Mouse (Mus musculus) thymus, postnatal 25 days (tissue): ENCODE data around the gene Slc4a10.
"Not testable (repeated sequence)": the region's sequence is repeated elsewhere in the genome, so short reads cannot be mapped to it uniquely, and the experiment has no call there.

Experiments
- DNase-seq: peaks from one replicate; pipeline ENCODE4 v3.0.0; 2022

The Slc4a10 gene

DNA sequence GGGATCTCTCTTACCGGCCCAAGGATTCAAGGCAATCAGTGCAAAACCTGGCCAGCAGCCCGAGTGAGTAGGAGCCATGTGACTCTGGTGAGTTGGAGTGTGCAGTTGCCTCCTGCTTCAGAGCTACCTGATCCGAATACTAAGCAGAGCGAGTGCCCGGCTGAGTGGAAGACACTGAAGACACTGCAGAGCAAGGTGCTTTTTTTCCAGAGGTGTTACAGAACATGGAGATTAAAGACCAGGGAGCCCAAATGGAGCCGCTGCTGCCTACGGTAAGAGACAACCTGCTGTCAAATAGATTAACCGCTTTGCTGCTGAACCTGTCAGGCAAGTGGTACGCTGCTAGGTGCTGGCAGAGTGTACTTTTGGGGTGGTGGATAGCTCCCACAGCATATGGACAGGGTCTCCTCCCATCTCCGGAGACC lies at the start of gene Slc4a10:
TSS of gene Slc4a10 (plus strand) at position 42 of the 425 bp plus-strand sequence.
- no peak for DNase-seq

DNA sequence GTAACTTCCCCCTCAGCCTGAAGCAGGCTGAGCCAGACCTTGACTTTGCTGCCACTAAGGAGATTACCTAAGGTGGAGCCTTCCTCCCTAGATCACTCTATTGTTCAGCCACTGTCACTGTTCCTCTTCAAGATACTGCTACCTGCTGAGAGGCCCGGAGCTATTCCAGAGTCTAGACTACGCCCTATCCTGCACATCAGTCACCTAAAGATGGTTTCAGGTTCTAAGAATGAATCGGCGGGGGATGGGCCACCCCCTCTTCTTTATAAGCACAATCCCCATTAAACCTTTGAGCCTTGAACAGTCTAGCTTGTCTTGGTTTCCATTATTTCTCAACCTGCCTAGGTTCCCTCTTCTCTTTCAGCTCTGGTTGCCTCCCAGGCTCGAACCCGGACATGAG lies 45.0 kb upstream of the Slc4a10 start:
- not testable (repeated sequence) for DNase-seq

DNA sequence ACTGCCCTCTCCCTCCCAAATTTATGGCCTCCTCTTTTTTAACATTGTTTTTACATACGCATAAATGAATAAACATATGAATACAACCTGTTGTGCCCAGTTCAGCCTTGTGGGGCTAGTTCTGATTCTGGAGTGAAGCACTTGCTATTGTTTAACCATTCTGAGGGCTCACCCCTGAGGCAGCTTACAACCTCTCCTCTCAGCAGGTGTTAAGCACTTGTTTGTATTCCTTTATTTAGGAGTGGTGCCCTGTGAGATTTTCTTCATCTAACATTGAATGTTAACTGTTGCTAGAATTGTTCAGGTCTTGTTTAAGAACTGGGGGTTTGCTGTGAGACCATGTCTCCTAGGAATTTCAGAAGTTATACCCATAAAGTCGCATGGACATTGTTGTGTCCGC lies 28.1 kb upstream of the Slc4a10 start:
- no peak for DNase-seq

DNA sequence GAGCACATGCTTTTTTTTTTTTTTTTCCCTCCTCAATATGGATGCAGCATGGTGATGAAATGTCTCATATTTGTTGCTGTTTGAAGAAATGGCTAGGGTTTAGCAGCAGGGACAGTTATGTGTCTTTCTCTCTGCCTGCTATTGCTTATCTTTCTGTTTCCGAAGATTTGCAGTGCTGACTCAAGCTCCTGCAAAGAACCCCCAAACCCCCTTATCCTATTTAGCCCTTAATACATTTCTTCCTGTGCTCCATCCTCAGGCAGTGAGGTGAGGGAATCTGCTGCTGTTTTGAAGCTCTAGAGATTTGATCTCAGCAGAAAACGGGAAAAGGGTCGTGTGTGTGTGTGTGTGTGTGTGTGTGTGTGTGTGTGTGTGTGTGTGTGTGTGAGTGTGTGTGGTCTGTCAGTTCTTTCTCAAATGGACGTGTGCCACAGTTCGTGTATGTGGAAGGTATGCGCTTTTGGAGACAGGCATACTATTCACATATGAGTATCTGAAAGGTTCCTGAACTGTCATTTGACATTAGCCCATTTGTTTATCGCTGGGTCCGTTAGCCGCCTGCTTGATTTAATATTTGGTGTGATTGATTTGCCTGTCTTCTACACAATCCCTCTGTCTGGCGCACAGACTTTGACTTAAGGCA lies 720 bp downstream of the Slc4a10 start:
- DNase-seq, result no peak

DNA sequence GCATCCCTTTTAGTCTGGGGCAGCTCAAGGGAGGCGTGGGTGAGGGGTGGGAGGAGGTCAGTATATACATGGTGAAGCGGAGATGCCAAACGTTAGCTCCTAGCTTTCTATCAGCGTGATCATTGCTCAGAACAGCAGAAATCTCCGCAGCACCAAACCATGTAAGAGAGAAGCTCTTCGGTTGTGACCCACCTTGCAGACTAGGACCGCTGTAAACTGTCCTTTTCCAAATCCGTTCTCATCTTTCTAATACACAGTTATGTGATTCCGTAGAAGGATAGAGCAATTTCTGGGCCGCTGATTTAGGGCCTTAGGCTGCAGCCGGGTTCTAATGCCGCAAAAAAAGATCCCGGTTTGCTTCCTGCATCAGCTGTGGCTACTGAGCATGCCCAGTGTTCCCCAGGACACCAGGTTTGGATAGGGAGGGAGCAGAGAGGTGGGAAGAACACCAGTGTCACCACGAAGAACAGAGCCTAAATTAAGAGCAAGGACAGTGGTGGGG lies 1.3 kb downstream of the Slc4a10 start:
- DNase-seq, result no peak

DNA sequence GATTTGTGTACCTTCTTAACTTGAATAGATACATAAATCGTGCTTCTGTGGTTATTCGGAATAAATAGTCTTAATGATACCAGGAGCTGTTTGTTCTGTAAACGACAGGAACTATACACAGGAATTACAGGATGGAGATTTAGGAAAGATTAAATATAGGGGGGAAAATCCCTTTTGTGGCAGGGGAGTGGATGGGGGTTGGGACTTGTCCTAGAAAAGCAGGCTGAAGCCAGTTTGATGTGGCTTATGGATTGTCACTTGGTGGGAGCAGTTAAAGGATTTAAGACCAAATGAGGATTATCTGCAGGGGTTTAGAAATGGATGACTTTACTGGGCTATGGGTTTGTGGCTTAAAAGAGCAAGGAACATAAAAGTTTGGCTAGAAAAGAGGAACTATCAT lies 1.9 kb downstream of the Slc4a10 start:
- no peak for DNase-seq

DNA sequence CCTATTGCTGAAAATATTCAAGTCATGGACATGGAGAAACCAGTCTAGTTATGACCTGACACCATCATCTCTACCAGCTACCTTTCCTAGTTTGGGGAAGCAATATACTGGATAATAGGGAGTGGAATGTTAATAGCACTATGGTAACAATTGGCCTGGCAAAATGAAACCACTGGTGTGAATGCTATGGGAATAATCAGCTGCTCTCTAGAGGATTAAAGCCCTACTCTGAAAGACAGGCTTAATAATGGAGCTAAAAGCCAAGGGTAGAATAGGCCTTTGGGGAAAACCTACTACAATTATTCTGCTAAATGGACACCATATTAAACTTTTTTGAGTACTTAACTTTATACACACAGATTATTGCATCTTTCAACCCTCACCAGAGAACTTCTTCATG lies 30.2 kb downstream of the Slc4a10 start:
- no peak for DNase-seq

DNA sequence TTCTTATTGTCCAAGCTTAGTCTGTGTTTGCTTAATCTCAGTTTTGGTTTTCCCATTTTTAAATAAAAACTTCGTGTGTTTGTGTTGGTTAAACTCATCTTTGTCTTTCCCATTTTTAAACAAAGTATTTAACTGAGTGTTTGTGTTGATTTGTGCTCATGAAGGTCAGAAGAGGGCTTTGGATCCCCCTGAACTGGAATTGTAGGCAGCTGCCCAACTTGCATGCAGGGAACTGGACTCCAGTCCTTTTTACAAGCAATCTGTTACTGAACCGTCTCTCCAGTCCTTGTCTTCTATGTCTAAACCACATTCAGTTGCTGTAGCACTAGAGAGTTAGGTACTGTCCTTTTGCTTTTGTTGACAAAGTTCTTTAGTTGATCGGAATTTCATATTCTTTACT lies 41.3 kb downstream of the Slc4a10 start:
- no peak for DNase-seq

DNA sequence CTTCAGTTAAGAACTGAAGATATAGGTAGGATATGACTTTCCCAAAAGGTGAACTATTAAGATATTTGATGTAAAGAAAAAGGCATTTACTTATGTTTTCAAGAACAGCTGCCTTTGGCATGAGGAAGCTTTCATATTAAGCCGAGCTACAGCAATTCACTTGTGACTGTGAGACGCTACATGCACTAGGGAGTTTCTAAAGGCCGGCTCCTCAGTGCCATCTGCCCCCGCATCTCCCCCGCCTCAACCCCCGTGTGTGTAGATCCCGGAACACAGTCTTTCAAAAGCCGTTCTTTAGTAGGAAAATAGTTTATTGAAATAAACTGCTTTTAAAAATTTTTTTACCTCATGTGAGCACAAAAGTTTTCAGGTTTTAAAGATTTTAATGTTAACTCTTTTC lies 42.5 kb downstream of the Slc4a10 start:
- no peak for DNase-seq

DNA sequence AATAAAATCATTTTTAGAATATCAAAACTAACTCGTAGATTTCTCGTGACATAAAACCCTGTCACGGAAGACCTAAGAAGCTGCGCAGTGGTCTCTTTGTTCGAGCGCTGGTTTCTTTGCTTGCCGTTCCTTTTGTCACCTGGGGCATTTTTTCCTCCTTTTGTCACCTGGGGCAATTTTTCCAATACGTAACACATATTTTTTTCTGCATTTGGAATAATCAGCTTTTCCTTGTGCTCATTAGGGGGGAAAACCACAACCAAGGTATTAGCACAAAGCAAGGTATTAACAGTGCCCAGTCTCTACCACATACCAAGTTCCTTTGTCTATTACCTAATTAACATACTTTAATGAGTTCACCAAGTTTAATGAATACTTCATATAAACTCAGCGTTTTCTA lies 42.9 kb downstream of the Slc4a10 start:
- no peak for DNase-seq

DNA sequence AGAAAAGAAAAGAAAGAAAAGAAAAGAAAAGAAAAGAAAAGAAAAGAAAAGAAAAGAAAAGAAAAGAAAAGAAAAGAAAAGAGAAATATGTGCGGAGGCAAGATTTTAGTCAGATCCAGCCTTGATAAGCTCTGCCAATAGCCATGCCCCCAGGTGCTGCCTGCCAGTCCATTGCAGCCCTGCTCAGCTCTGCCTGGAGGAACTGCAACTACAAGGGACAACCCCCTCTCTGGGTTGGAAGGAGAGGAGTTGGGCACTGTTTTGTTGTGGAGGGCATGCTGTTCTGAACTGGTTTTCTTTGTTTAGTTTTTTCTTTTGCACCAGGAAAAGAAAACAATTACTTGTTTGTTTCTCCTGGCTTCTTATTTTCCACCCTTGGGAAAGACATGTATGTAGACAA lies 54.3 kb downstream of the Slc4a10 start:
- no peak for DNase-seq

DNA sequence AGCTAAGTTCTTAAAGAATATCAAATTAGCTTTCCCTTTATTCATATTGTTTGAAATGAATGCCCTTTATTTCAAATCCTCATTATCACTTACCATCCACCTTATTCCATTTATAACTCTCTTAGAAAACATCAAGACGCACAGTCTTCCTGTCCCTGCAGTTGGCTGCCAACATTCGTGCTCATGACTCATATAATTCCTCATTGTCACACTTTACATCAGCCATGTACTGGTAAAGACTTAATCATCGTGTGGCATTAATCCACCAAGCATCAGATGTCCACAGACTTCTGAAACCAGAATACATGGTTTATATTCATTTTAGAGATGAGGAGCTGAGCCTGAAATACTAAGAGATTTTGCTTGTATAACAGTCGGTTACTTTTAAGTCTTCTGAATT lies 69.1 kb downstream of the Slc4a10 start:
- DNase-seq, result no peak

DNA sequence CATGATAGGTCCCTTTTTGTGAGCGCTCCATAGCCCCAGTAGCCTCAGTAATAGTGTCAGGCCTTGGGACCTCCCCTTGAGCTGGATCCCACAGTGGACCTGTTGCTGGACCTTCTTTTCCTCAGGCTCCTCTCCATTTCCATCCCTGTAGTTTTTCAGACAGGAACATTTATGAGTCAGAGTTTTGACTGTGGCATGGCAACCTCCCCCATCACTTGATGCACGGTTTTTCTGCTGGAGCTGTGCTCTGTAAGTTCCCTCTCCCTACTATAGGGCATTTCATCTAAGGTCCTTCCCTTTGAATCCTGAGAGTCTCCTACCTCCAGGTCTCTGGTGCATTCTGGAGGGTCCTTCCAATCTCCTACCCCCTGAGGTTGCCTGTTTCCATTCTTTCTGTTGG lies 83.7 kb downstream of the Slc4a10 start:
- DNase-seq, result no peak

DNA sequence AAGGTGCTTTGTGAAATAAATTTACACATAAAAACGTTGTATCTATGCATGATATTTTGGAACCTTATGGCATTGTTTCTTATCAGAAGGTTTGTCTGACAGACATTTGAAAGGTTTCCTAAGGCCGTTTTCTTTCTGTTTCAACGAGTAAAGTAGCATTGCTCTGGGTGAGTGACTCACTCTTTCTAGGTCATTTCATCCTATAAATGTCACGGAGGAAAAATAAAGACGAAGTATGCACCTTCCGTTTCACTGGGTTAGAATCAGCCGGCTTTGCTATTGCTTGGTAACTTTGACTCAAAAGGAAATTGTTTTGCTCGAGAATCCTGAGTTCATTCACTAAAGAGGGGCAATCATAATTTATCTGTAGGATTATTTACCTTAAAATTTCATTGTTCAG lies 88.6 kb downstream of the Slc4a10 start:
- no peak for DNase-seq

DNA sequence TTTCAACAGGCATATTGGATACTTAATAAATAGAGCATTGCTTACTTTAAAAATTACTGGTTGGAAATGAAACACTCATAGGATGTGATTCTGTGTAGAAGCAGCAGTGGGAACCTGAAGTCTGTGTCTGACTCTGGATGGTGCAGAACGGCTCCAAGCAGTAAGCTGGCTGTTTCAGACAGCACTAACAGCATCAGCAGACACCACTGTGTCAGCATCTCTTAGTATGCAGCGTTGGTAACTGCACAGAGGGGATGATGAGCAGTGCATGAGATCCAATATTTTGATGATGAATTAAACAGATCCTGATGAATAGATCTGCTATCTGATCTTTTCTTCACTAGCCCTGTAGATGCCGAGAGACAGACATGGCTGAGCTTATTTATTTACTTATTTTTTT lies 101.4 kb downstream of the Slc4a10 start:
- no peak for DNase-seq

DNA sequence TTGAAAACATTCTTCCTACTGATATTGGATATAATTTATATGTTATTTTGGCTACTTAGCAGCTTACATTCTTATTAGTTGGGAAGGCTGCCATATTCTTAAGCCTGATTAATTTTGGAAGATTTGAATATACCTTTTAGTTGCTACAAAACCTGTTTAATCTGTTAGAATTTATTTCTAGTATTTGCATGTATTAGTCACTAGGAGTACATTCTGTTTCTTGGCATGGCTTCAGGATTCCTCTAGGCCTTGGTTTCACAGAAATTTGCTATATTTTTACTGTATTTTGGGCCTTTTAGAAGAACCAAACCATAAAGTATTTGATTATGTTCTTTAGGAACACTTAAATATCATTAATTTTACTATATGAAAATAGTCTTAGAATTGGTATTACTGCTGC lies 103.2 kb downstream of the Slc4a10 start:
- DNase-seq, result no peak

DNA sequence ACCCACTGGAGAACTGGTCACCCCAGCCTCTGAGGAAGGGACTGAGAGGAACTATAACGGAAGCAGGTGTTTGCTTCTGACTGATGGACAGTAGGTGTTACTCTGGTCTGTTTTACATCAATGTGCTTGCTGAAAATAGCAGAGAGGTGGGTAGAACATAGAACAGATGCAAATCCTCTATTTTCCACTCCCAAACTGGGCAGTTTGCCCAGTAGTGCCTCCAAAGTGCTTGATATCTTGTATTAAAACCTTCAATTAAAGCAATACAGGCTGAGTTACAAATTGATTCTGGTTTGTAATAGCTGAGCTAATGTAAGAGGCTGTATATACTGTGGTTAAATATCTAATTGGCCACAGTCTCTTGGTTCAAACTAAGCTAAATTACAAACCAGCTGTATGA lies 104.6 kb downstream of the Slc4a10 start:
- DNase-seq, result no peak

DNA sequence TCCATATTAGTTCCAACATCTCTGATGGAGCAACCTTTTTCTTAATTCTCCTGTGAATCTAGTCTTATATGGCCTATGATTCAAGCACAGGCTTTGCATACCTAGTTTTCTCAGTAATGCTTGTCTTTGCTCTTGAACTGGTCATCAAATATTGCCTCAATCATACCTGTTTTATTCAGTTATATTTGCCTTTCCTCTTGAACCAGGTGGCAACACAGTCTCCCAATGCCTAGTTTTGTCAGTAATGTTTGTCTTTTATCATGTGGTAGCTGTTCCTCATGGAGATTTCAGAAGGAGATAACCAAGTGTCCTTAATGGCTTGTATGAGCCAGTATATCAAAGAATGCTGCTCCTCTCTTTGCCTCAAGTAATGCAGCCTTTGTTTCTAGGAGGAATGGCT lies 163.8 kb downstream of the Slc4a10 start:
- no peak for DNase-seq

DNA sequence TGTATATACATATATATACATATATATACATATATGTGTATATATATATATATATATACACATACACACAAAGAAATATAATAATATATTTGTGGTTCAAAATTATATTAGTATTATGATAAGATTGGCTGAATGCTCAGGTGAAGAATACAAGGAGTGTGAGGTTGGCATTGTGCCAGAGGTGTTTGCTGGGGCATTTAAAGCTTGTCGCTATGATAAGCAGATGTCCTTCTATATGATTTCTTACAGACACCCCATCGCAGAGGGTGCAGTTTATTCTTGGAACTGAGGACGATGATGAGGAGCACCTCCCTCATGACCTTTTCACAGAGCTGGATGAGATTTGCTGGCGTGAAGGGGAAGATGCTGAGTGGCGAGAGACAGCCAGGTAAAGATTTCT lies 164.8 kb downstream of the Slc4a10 start:
- no peak for DNase-seq

DNA sequence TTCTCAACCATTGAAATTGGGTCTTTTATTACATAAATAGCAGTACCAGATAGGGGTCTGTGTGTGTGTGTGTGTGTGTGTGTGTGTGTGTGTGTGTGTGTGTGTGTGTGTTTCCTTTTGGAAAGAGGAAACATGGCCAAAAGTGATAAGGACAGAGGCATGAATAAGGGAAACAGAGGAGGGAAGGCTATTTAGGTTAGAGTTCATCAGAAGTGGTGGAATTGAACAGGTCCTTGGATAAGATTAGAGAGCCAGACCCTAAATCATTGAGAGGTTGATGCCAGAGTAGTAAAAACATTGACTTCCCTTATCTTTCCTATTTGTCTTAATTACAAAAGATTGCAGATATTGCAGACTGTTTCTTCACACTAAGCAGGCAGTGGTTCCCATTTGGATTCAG lies 181.3 kb downstream of the Slc4a10 start:
- DNase-seq, result no peak

DNA sequence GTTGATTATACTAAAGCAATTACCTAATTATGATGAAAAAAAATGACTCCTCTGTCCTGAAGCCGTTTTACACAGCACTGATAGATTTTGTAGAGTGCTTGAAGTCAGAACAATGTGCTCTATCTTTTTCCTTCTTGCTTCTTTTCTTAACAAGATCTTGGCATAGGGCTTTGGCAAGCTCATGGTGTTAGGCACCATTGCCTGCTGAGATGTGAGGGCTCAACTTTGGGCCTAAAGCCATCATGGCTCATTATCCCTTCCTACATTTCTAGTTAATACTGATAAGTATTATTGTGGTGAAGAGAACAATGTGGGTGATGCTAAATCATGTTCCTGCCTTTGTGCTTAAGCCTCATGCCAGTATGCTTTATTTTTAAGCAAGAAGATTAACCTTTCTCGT lies 185.0 kb downstream of the Slc4a10 start:
- DNase-seq, result no peak

DNA sequence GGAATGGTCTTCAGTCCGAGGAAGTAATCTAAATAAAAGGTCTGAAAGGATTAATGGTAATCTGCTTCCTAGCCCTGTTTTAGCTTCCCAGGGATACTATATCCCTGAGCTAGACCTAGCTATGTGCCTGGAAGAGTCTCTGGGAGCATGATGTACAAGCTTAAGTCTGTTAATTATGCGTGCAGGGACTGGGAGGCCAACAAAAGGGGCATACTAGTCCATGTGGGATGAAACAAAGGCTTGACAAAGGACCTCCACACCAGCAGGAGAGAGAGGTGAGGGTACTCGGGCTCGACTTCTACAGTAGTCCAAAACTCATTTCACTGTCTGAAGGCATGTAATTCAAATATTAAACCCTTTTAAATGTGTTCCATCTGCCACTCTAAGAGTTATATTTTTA lies 197.9 kb downstream of the Slc4a10 start:
- DNase-seq, result no peak

DNA sequence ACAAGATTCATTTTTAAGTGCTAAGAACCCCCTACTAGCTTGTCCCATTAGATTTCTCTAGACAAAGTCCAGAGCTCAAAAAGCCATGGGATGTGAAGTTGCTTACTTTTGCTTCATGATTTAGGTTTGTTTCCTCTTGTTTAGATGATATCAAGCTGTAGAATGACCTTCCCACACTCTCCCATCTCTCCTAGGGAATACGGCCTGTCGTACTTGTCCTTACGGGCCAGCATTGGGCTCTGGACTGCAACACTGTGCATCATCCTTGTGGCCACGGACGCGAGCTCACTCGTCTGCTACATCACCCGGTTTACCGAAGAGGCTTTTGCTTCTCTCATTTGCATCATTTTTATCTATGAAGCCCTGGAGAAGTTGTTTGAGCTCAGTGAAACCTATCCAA lies 222.2 kb downstream of the Slc4a10 start:
- no peak for DNase-seq

DNA sequence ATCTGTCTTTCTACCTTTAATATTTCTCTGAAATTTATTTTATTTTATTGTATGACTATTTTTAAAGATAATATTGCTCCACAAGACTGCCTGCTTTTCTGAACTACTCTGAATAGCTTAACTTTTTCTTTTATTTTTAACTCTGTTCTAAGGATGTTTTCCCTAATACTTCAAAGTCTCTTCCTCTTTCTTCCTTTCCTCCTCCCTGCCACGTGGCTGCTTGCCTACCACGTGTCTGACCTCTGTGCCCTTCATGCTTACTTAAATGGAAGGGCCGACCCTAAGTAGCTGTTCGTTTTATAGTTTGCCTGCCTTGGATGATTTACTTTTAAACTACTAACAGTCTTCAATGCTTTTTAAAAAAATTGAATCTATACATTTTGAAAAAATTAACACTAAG lies 225.6 kb downstream of the Slc4a10 start:
- no peak for DNase-seq

DNA sequence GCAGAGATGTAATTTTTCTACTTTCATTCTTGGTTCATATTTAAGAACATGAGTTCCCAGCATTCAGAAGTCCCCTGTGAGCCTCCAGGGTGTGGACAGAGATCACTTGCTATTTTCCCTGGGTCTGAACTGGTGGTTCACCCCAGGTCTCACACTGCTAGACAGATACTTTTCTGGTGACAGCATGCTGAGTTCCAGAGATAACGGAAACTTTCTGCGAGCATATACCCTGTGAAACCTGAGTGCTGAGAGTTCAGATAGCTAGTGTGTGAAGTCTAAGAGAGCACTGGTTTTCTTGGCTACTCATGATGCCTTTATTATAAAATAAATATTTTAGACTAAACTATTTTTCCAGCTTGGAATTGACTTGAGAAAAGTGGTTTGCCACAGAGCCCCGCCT lies 232.5 kb downstream of the Slc4a10 start:
- no peak for DNase-seq

DNA sequence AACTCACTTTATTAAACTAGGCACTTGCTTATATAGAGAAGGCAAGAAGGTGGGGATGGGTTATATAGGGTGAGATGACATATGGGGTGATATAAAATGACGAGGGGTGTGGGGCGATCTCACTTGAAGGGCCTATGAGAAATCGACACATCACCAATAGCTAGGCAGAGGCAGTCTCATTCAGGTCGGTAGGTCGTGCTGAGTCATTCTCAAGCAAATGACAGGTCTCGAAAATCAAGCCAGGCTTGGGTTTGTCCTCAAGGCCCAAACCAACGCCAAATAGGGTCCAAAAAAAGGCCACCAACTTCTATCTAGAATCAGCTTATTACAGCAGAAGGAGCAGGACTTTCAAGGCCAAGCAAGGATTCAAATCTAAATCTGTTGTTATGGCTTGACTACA lies 233.5 kb downstream of the Slc4a10 start:
- no peak for DNase-seq
